Mouse (Mus musculus) urinary bladder, adult 2 months (tissue): ENCODE results near the gene Zc3h14. TPM values are rescaled to one million over a fixed set of nuclear protein-coding genes. Genes with fewer than 3 reads are reported as not detected.

Experiments
- polyA plus RNA-seq: library from polyadenylated mRNA; depleted of rRNA; stranded (reverse); fragments of >200 nt; gene quantifications from 2 replicates; pipeline ENCODE4 v1.2.3, GENCODE M21; 2012; rRNA removed

Gene Zc3h14
- polyA plus RNA-seq, 1 experiment, result 72.8 TPM

Other genes starting within 250 kb of the Zc3h14 start
- 0.03 and 0.04 TPM in 2 replicates for gene Kcnk10, start 168.7 kb upstream of the Zc3h14 start, polyA plus RNA-seq
- 6.0 and 7.9 TPM in 2 replicates for gene Spata7, start 118.8 kb upstream of the Zc3h14 start, polyA plus RNA-seq
- gene Ptpn21, start 9.6 kb upstream of the Zc3h14 start, polyA plus RNA-seq, result 22.1 and 25.3 TPM in 2 replicates
- 9.7 and 10.4 TPM in 2 replicates for gene Eml5, start 154.5 kb downstream of the Zc3h14 start, polyA plus RNA-seq
- 32.2 and 35.1 TPM in 2 replicates for gene Ttc8, start 173.6 kb downstream of the Zc3h14 start, polyA plus RNA-seq